Mouse (Mus musculus) liver, embryonic 14.5 days (tissue): Measurements from ENCODE around the gene Ryr1. TPM values are rescaled to one million over a fixed set of nuclear protein-coding genes. Genes with fewer than 3 reads are reported as not detected.
A peak's percentile ranks its signal among the peaks of the same experiment; 100 is the strongest.

Source experiments
- ATAC-seq: fragments of 200-750 bp; cut with Nextera tagmentation; 2 replicates; pipeline ENCODE4 v1.8.0; 2017; ENCODE audit warnings: moderate number of reproducible peaks, mild to moderate bottlenecking, moderate library complexity; ENCODE audit not compliant: insufficient read depth
- DNase-seq, 3 experiments: peaks; one replicate each; pipeline ENCODE4 v3.0.0-alpha.2; 2012 to 2013; ENCODE audit warnings: low read depth in 3 of 3, low spot score in 3 of 3
- H3K27ac ChIP-seq: fragments of 300-500 bp; sonication (generic); 2 replicates; pipeline ENCODE4 v1.5.1; 2014; ENCODE audit warnings: moderate library complexity, mild to moderate bottlenecking, control low read depth, inconsistent platforms
- H3K27me3 ChIP-seq: fragments of 300-500 bp; sonication (generic); 2 replicates; pipeline ENCODE4 v1.6.1; 2014; ENCODE audit warnings: mild to moderate bottlenecking, low read length, moderate library complexity; ENCODE audit not compliant: control insufficient read depth, insufficient read depth
- H3K36me3 ChIP-seq: fragments of 300-500 bp; sonication (generic); replicated peaks from 2 replicates; pipeline ENCODE4 v1.6.1; 2014; ENCODE audit warnings: low read depth; ENCODE audit not compliant: control insufficient read depth, insufficient read depth
- H3K4me1 ChIP-seq, 2 experiments: fragments of 200-500 bp in 1 of 2; fragments of 300-500 bp in 1 of 2; sonication (generic) in 1 of 2; replicated peaks; 2 replicates each; pipeline ENCODE4 v1.6.1; 2012 to 2014; ENCODE audit warnings: antibody characterized with exemption in 1 of 2, inconsistent platforms in 1 of 2, low read length in 1 of 2; ENCODE audit not compliant: control insufficient read depth in 2 of 2, insufficient read depth in 2 of 2
- H3K4me2 ChIP-seq: fragments of 300-500 bp; sonication (generic); 2 replicates; pipeline ENCODE4 v1.6.1; 2014; ENCODE audit warnings: low read depth, mild to moderate bottlenecking, control low read depth, moderate library complexity
- H3K4me3 ChIP-seq, 2 experiments: fragments of 200-500 bp in 1 of 2; fragments of 300-500 bp in 1 of 2; sonication (generic) in 1 of 2; 2 replicates each; pipeline ENCODE4 v1.5.1; 2012 to 2014; ENCODE audit warnings: low read depth in 2 of 2, low read length in 2 of 2, mild to moderate bottlenecking in 2 of 2, control low read depth in 1 of 2, inconsistent platforms in 1 of 2, moderate library complexity in 1 of 2; ENCODE audit not compliant: insufficient read depth in 1 of 2
- H3K9ac ChIP-seq: fragments of 300-500 bp; sonication (generic); replicated peaks from 2 replicates; pipeline ENCODE4 v1.6.1; 2014; ENCODE audit warnings: mild to moderate bottlenecking, control low read depth, moderate library complexity
- H3K9me3 ChIP-seq: fragments of 300-500 bp; sonication (generic); 2 replicates; pipeline ENCODE4 v1.6.1; 2016; ENCODE audit warnings: low read length, mixed read lengths; ENCODE audit not compliant: control insufficient read depth
- CTCF ChIP-seq: IDR thresholded peaks from 2 replicates; pipeline ENCODE4 v1.5.1; 2016; ENCODE audit warnings: antibody characterized with exemption, low read depth, control low read depth
- EP300 ChIP-seq: IDR thresholded peaks from 2 replicates; pipeline ENCODE4 v1.6.1; 2016; ENCODE audit warnings: antibody characterized with exemption, low read depth
- WGBS: fragments of 180-500 bp; shearing (Covaris S2); extraction: QIAGEN DNeasy Blood & Tissue Kit; methylation state at CpG from one replicate; pipeline ENCODE4 v1.1.7; 2014; ENCODE audit not compliant: insufficient replicate concordance; 5-methylcytosine and 5-hydroxymethylcytosine counted together
- polyA plus RNA-seq, 2 experiments: library from polyadenylated mRNA; depleted of rRNA in 1 of 2; stranded (reverse) in 1 of 2; unstranded in 1 of 2; fragments of >200 nt; fragmentation: Nextera tagmentation in 1 of 2; extraction: Ambion mirVana in 1 of 2; gene quantifications; 2 replicates each; pipeline versions ENCODE4 v1.2.1 to v1.2.3; 2012 to 2014

Ryr1 gene
- polyA plus RNA-seq, 2 experiments: 0.06 to 0.08 TPM

DNA sequence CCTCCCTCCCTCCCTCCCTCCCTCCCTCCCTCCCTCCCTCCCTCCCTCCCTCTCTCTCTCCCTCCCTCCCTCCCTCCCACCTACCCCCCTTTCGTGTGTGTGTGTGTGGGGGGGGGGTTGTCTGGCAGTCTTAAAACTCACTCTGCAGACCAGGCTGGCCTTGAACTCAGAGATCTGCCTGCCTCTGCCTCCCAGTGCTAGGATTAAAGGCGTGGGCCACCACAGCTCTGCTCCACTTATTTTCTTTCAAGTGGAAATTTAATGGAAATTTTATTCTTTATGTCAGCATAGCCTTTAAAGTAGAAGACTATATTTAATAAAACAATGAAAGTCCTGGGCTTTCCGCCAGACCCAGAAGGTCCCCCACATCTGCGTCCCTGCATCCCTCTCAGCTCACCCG is 158.8 kb downstream of the Ryr1 start:
- no peak for ATAC-seq
- H3K36me3 ChIP-seq: peaks cover 3% of the 10 kb centered on the region; the same call in 1 of the 2 replicates
- TF ChIP-seq EP300 (no peak), CTCF (no peak)
- no peaks in the 10 kb centered on the region for H3K9me3 ChIP-seq
- H3K27me3 ChIP-seq: no peaks in the 10 kb centered on the region
- no peak for DNase-seq
- H3K4me3 ChIP-seq: no peak overlapping the region
- H3K9ac ChIP-seq: no peak overlapping the region
- WGBS: 79% methylated on average over 4 of the region's 5 CpGs
- H3K4me2 ChIP-seq: no peak overlapping the region
- H3K27ac ChIP-seq: no peak overlapping the region
- peaks cover 2 to 16% of the 10 kb centered on the region in 2 experiments; a peak in 3 of 4 replicates for H3K4me1 ChIP-seq

DNA sequence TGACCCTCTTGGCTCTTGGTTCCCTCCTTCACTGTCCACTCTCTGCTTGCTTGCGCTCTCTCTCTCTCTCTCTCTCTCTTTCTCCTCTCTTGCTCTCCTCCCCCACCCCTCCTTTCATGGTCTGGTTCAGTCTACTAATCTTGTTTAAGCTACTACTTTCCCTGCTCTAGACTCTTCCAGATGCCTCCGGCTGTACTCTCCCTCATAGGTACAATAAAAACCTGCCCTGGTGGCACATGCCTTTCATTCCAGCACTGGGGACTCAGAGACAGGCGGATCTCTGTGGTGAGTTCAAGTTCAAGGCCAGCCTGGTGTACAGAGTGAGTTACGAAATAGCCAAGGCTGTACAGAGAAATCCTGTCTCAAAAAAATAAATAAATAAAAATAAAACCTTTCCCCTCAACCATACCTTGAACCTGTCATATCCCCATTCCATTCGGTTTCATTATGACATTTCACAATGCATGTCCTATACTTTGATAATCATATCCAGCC is 159.6 kb downstream of the Ryr1 start:
- WGBS: 72% methylated on average over 5 of the region's 5 CpGs
- H3K4me1 ChIP-seq: peaks cover 2 to 20% of the 10 kb centered on the region in 2 experiments; a peak in 3 of 4 replicates
- no peak overlapping the region for H3K4me3 ChIP-seq
- no peak for TF ChIP-seq CTCF
- no peak for TF ChIP-seq EP300
- no peaks in the 10 kb centered on the region; the same call in 1 of the 2 replicates for H3K36me3 ChIP-seq
- no peak overlapping the region for H3K27ac ChIP-seq
- no peak overlapping the region for H3K4me2 ChIP-seq
- ATAC-seq (no peak), DNase-seq (no peak)
- no peaks in the 10 kb centered on the region for H3K27me3 ChIP-seq
- H3K9me3 ChIP-seq: no peaks in the 10 kb centered on the region
- no peak overlapping the region for H3K9ac ChIP-seq

DNA sequence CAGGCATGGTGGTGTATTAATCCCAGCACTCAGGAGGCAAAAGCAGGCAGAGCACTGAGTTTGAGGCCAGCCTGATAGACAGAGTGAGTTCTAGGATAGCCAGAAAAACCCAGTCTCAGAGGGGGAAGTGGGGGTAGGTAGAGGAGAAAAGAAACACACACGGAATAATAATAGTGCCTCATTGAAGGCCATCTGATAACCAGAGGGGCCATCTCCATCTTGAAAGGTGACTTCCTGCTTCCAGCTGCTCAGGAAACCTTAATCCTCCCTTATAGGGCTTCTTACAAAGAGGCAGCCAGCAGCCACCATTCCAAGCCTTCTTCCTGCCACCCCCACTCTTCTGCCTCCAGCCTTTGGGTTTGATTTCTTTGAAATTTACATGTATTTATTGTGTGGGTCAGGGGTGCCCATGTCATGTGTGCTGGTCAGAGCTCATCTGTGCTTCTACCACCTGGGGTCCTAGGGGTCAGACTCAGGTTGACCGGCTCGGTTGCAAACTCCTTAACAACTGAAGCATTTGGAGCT is 161.5 kb downstream of the Ryr1 start:
- ATAC-seq (no peak), DNase-seq (no peak)
- Histone ChIP-seq H3K4me3 (no peak overlapping the region), H3K4me2 (no peak overlapping the region), H3K27me3 (no peaks in the 10 kb centered on the region), H3K4me1 (peaks cover 16 to 33% of the 10 kb centered on the region in 2 experiments), H3K36me3 (no peaks in the 10 kb centered on the region), H3K27ac (no peak overlapping the region; the same call in 1 of the 2 replicates), H3K9me3 (no peaks in the 10 kb centered on the region), H3K9ac (no peak overlapping the region)
- TF ChIP-seq EP300: no peak
- TF ChIP-seq CTCF: no peak
- 60% methylated on average over 3 of the region's 3 CpGs for WGBS

DNA sequence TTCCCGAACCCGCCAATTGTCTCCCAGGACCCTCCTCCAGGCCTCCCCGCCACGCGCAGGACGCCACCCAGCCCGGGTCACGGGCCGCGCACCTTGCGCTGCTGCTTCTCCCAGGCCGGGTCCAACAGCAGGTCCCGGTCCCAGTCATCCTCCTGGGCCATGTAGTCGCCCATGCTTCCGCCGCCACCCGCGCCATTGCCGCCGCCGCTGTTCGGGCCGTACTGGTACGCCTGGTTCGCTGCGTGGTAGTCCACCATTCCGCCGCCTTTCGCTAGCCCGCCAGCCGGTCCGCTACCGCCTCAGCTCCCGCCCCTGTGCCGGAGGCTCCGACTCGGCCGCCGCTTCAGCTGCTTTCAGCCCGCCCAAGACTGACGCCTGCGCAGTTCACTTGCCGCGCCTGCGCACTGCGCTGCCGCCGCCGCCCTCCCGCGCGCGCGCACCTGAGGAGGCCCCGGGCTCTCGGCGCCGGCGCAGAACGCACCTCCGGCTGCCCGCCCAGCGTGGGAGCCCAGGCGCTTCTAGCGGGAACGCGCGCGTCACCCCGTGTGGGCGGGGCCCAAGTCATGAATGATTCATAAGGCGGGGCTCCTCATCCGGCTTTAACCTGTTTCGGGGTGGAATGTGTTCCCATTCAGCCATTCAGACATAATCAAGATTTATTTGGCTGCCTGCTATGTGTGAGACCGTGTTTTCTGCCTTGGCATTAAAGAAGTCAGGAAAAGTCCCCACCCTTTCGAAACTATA is 162.9 kb downstream of the Ryr1 start, which contains the start of gene Actn4:
Gene Actn4 (minus strand): TSS at position 414 of the 744 bp plus-strand sequence.
- H3K4me2 ChIP-seq: peak within 1 kb of the TSS; percentile 90
- ATAC-seq (peak; percentile 90), DNase-seq (peak; percentile 96 to 98 (median 96))
- H3K36me3 ChIP-seq: peaks cover 3% of the 10 kb centered on the region; the same call in 1 of the 2 replicates
- TF ChIP-seq CTCF (no peak), EP300 (no peak)
- peak within 1 kb of the TSS; percentile 86 to 92 for H3K4me3 ChIP-seq
- H3K4me1 ChIP-seq: peaks cover 30 to 46% of the 10 kb centered on the region in 2 experiments
- under 1% methylated on average over 76 of the region's 76 CpGs for WGBS
- no peaks in the 10 kb centered on the region for H3K9me3 ChIP-seq
- H3K27me3 ChIP-seq: no peaks in the 10 kb centered on the region
- H3K9ac ChIP-seq: peak within 1 kb of the TSS; percentile 98
- peak within 1 kb of the TSS; percentile 70 for H3K27ac ChIP-seq

DNA sequence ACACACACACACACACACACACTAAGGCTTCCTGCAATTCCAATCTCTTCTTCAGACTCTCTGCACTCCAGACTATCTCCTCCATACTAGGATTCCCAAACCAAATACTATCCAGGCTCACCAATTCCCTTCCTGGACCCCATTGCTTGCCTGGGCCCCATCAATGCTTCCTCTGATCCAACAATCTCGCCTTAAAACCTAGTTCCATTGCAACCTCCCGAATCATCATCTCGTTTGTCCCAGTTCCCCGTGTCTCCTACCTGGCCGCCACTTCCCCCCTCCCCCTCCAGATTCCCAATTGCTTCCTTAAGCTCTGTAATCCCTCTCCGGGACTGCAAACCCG is 163.4 kb downstream of the Ryr1 start:
- 0% methylated on average over 7 of the region's 7 CpGs for WGBS
- H3K4me2 ChIP-seq: peak overlapping the region; percentile 90
- TF ChIP-seq EP300 (no peak), CTCF (no peak)
- H3K36me3 ChIP-seq: peaks cover 4% of the 10 kb centered on the region; the same call in 1 of the 2 replicates
- no peaks in the 10 kb centered on the region for H3K27me3 ChIP-seq
- peaks cover 34 to 49% of the 10 kb centered on the region in 2 experiments for H3K4me1 ChIP-seq
- H3K9ac ChIP-seq: peak overlapping the region; percentile 98
- no peak for ATAC-seq
- peak overlapping the region; percentile 86 to 92 for H3K4me3 ChIP-seq
- no peaks in the 10 kb centered on the region for H3K9me3 ChIP-seq
- DNase-seq: no peak
- H3K27ac ChIP-seq: peak overlapping the region; percentile 70
